Mouse (Mus musculus) G1E (cell line): ENCODE results near the gene Prm1.

Experiments used
- CTCF ChIP-seq: IDR thresholded peaks from 2 replicates; pipeline ENCODE4 v1.5.1; 2012; ENCODE audit warnings: low read depth, low read length, inconsistent platforms, mixed read lengths
- GATA1 ChIP-seq: IDR thresholded peaks from 2 replicates; pipeline ENCODE4 v1.6.1; 2012; ENCODE audit warnings: borderline replicate concordance, low read length, inconsistent platforms, mixed read lengths
- POLR2AphosphoS5 ChIP-seq: IDR thresholded peaks from 2 replicates; pipeline ENCODE4 v1.6.1; 2012; ENCODE audit warnings: low read depth, low read length, inconsistent platforms; ENCODE audit not compliant: insufficient replicate concordance

DNA sequence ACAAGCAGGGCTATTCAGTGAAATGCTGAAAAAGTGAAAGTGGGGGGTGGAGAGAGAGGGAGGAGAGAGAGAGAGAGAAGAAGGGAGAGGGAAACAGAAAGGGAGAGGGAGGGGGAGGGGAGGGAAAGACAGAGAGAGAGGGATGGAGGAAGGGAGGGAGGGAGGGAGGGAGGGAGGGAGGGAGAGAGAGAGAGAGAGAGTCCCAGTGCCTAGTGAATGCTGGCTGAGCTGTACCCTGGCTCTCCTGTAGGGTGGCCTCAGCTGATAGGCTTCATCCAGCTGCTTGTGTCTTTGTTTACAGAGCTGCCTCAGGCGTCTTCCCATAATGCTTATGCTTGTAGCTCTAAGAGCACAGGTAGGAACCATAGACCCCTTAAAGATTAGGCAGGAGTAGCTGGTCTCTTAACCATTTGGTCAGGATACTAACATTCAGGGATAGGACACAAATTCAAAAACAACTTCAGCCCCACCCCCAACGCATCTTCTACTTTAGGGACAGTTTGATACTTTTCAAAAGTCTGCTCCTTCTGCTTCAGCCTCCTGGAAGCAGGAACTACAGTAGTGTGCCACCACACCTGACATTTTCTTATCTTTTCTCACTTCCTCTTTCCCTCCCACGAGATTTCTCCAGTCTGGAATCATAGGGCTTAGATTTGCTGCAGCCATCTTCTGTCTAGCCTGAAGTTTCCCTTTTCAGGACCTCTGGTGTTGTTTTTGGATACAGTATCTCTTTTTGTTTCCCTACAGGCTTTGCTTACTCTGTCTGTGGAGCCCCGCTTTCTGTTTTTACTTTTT, 34.9 kb downstream of the Prm1 start:
- TF ChIP-seq CTCF (no peak), POLR2AphosphoS5 (no peak), GATA1 (no peak)
